Mouse (Mus musculus) CH12.LX (cell line): ENCODE data around the gene Gm6377.

ENCODE experiments used
- CHD1 ChIP-seq: IDR thresholded peaks from 2 replicates; pipeline ENCODE4 v1.6.1; 2012; ENCODE audit warnings: low read depth, low read length, improper control_type of control experiment, inconsistent platforms
- EP300 ChIP-seq: IDR thresholded peaks from 2 replicates; pipeline ENCODE4 v1.6.1; 2011; ENCODE audit warnings: low read length, improper control_type of control experiment
- MXI1 ChIP-seq: IDR thresholded peaks from 2 replicates; pipeline ENCODE4 v1.6.1; 2011; ENCODE audit warnings: mild to moderate bottlenecking, low read depth, low read length, improper control_type of control experiment
- NELFE ChIP-seq: IDR thresholded peaks from 2 replicates; pipeline ENCODE4 v1.6.1; 2011; ENCODE audit warnings: low read depth, low read length, improper control_type of control experiment
- SIN3A ChIP-seq: IDR thresholded peaks from 2 replicates; pipeline ENCODE4 v1.6.1; 2012; ENCODE audit warnings: low read length, improper control_type of control experiment, inconsistent platforms
- UBTF ChIP-seq: IDR thresholded peaks from 2 replicates; pipeline ENCODE4 v1.6.1; 2012; ENCODE audit warnings: low read depth, mild to moderate bottlenecking, inconsistent platforms, low read length, improper control_type of control experiment, moderate library complexity
- ZNF384 ChIP-seq: IDR thresholded peaks from 2 replicates; pipeline ENCODE4 v1.6.1; 2012; ENCODE audit warnings: low read depth, low read length, improper control_type of control experiment, inconsistent platforms

- TF ChIP-seq NELFE (no peak), UBTF (no peak), ZNF384 (no peak), CHD1 (no peak), SIN3A (no peak), MXI1 (no peak), EP300 (no peak)
Observed at GRCm38 (mm10) chrX:109228720-109229119, 32.2 kb downstream of the Gm6377 start.
